Mouse (Mus musculus): ENCODE measurements around the gene Gin1.

DNA sequence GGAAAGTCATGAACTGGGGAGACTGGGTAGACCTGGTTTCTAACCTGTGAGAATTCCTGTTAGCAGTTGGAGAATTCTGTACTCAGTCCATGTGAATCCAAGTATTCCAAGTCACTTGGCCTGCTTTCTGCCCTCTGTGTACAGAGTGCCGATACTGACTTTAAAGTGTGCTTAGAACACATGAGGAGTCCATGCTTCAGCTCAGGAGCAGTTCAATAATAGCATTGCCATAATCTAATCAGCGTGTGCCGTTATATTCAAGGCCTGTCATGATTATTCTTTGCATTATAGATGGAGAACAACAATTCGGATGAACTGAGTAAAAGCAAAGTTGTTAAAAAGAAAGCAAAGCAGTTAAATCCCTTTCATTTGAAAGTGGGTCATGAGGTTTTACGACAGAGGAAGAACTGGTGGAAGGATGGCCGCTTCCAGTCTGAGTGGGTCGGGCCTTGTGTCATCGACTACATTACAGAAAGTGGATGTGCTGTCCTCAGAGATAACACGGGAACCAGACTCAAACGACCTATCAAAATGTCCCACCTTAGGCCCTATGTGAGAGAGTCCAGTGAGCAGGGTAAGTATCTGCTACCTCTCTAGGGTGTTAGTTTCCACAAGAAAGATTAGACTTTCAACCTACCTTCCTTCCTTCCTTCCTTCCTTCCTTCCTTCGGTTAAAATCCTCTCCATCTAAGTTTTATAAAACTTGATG lies 15.9 kb downstream of the Gin1 start:
- TF ChIP-seq CTCF (IDR thresholded peaks at IDR 0.05; ENCODE audit: extremely low read depth, insufficient read length, insufficient replicate concordance, low read depth, low read length) (no peak), POLR2A (IDR thresholded peaks at IDR 0.05; ENCODE audit: low read depth, low read length) (no peak)
